Mouse (Mus musculus) left cerebral cortex, adult 8-10 months (tissue): ENCODE measurements around the gene Rasa4. TPM values are rescaled to one million over a fixed set of nuclear protein-coding genes. Genes with fewer than 3 reads are reported as not detected.
A peak's percentile ranks its signal among the peaks of the same experiment; 100 is the strongest.
"Not testable (repeated sequence)": the region's sequence is repeated elsewhere in the genome, so short reads cannot be mapped to it uniquely, and the experiment has no call there.

Experiments
- DNase-seq, 2 experiments: peaks; one replicate each; pipeline ENCODE4 v3.0.0; 2022; ENCODE audit warnings: low spot score in 2 of 2
- total RNA-seq, 4 experiments: library from RNA; stranded (reverse); gene quantifications; 2 replicates each; pipeline ENCODE4 v1.2.4; 2022

The Rasa4 gene
- 10 to 100 TPM in 1 of 4 experiments, 1 to 10 TPM in 3; 6.2 to 13.4 (median 8.0) TPM for total RNA-seq

- peak; percentile 76 to 94 for DNase-seq
Measured at GRCm38 (mm10) chr5:136083669-136084107, at the start of gene Rasa4. Gene Rasa4, plus strand, starts transcription at chr5:136083916.

- no peak for DNase-seq
Measured at GRCm38 (mm10) chr5:136034868-136035267, 48.8 kb upstream of the Rasa4 start.

DNA sequence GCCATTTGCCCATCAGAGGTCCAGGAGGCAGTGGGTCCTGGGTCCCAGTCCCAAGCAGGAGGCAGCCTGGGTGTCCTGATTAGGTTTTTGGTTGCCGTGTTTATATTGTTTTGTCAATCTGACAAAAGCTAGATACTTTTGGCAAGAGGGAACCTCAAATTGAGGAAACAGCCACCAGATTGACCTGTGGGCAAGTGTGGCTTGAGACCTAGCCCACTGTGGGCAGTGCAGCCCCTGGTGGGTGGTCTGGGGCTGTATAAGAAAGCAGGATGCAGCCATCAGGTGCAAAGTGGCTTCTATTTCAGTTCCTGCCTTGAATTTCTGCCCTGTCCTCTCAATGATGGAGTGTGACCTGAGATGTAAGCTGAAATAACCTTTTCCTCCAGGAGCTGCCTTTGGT is 48.4 kb upstream of the Rasa4 start:
- DNase-seq = no peak

DNA sequence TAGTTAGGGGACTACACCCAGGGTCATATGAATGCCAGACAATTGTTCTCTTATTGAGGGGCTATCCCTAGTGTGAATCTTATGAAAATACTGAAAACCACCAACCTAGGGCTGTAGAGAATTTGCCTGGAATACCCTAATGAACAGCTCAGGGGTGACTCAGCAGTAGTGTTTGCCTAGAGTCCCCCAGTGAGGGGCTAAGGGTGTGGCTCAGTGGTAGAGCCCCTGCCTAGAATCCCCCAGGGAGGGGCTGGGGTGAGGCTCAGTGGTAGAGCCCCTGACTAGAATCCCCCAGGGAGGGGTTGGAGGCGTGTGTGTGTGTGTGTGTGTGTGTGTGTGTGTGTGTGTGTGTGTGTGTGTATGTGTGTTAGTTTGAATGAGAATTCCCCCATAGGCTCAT is 47.0 kb upstream of the Rasa4 start:
- no peak for DNase-seq

DNA sequence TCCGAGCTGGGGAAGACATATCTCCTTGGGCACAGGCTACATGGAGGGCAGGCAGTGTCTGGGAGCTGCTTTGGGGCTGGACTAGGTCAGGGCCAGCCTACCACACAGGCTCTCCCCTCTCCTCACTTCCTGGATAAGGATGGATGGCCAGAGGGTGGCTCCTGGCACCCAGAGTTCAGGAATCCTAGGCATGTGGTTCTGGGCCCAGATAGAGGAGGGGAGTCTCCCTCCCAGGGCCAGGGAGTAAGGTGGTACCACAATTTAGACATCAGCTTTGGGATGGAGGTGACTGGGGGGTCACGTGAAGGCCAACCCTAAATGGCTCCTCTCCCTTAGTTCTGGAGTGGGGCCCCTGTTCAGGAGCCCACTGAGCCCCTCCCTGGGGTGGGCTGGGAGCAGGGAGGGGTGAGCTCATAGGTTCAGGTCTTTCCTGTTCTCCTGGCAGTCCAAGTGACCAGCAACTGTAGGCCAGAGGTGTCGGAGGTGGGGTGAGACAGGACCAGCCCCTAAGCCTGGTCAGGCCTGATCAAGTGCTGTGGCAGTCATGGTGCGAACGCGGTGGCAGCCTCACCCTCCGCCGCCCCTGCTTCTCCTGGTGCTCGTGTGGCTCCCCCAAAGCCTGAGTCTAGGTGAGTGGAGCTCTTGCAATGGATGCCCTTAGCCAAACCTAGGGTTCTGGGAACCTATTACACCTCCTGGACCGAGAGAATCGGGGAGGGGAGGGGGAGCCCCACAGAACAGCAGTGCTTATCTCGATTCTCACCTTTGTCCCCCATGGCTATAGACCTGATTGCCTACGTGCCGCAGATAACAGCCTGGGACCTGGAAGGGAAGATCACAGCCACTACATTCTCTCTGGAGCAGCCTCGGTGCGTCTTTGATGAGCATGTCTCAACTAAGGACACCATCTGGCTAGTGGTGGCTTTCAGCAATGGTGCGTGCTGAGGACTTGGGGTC is 45.2 kb upstream of the Rasa4 start, which contains the start of gene Upk3b:
Gene Upk3b (plus strand): TSS at position 239 of the 957 bp plus-strand sequence.
- no peak for DNase-seq

DNA sequence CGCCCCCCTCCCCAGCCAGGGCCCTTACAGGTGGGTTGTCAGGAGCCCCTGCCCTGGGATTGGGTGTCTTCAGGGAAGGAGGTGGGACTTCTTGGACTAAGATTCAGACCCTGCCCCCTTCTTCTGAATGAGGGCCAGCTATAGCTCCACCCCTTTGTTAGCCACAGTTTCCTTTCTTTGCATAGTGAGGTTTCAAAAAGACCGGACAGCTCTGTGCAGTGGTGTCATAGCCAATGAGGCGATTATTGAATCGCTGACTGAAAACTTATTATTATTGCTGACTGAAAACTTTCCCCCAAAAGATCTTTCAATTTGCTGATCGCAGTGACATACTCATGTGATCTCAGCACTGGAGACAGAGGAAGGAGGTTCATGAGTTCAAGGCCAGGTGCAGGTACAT is 43.5 kb upstream of the Rasa4 start:
- no peak for DNase-seq

DNA sequence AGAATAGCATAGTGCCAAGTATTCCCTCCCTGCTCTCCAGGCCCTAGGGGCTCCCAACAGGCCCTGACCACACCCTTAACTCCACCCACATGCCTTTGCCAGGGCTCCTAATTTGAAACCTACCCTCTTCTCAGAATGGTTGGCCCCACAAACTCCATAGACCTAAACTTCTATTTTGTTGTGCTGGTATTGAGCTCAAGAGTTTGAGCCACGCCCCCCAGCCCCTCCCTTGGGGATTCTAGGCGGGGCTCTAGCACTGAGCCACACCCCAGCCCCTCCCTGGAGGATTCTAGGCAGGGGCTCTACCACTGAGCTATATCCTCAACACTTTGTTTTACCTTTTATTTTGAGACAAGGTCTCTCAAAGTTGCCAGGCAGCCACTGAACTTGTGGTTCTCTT is 42.5 kb upstream of the Rasa4 start:
- no peak for DNase-seq

DNA sequence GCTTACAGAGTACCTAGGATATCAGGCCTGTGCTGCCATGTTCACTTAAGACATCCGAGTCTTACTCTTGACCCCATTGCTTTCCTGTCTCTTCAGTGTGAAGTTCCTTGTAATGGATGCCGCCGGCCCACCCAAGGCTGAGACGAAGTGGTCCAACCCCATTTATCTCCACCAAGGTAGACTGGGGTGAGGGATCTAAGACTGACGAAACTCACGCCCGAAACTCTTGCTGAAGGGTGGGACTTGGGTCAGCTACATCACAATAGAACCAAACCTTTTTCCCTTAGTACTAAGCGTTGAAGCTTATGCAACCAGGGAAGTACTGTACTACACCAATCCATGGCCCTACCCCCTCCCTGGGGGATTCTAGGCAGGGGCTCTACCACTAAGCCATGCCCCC is 42.0 kb upstream of the Rasa4 start:
- no peak for DNase-seq

- no peak for DNase-seq
Measured at GRCm38 (mm10) chr5:136044865-136045264, 38.9 kb upstream of the Rasa4 start.

GRCm38 (mm10) chr5:136045408-136045807 is 38.3 kb upstream of the Rasa4 start:
- DNase-seq = no peak

DNA sequence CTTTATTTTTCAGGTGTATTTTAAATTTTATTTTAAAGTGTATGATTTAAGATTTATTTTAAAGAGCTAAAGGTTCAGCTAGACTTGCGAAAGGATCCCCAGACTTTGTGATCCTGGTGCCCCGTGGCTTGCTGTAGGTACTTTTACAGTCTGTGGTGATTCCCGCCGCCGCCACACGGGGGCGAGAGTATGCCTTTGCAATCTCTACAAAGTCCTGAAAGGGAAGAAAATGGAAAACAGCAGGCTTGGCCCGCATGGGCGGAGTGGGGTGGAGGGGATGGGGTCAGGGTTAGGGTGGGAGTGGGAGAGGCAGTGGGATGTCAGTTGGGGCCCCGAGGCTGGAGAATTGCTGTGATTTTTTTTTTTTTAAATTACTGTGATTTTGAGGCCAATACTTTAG is 37.7 kb upstream of the Rasa4 start:
- DNase-seq = peak in 1 of 2 experiments; percentile 86

GRCm38 (mm10) chr5:136048541-136048940 is 35.2 kb upstream of the Rasa4 start:
- DNase-seq = not testable (repeated sequence)

DNA sequence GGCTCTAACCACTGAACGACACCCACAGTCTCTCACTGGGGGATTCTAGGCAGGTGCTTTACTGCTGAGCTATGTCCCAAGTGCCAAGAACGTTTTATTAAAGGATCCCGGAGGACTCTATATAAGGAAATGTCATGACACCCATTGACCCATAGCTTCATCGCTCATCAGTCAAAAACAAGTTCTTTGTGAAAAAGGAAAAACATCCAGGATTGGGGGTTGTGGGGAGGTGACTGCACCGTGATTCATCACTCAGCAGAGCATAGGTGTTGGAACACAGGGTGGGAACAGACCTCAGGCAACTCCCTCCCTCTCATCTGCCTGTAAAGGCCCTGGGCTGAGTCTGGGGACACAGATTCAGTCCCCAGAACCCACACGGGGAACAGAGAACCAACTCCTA is 33.8 kb upstream of the Rasa4 start:
- DNase-seq = no peak

- DNase-seq = peak in 1 of 2 experiments; percentile 25
Measured at GRCm38 (mm10) chr5:136051231-136052085, 32.3 kb upstream of the Rasa4 start.

GRCm38 (mm10) chr5:136052861-136053655 is 30.7 kb upstream of the Rasa4 start:
- DNase-seq = no peak

DNA sequence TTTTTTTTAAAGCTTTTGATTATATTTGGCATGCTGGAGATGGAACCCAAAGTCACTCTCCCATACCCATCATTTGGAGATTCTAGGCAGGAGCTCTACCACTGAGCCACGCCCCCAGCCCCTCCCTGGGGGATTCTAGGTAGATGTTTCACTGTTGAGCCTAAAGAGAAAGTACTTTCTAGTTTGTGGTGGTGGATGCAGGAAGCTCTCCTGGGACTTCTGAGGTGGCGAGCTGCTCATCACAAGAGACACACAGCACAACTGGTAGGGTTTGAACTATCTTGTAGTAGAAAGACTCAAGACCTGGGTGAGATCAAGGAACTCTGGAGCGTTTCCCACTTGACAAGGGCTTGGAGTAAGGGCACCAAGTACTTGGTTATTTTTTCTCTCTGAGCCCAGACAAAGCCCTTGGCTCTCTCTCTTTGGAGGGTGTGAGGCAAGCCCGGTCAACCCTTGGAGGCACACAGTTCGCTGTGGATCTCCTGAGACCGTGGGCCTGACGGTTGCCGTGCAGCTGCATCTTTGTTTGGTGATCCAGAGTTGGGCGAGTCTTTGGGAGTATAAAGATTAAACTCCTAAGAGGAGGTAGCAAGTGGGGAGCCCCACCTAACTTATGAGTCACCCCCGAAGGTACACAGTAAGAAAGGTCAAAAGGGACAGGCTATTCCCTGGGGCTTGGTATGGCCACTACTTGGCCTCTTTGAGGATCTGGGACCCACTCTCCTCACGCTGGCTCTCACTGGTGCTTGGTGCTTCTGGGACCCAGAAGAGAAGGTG is 29.2 kb upstream of the Rasa4 start, which contains the start of gene Upk3bl:
Gene Upk3bl (plus strand): TSS at position 192 of the 777 bp plus-strand sequence.
- DNase-seq = no peak

DNA sequence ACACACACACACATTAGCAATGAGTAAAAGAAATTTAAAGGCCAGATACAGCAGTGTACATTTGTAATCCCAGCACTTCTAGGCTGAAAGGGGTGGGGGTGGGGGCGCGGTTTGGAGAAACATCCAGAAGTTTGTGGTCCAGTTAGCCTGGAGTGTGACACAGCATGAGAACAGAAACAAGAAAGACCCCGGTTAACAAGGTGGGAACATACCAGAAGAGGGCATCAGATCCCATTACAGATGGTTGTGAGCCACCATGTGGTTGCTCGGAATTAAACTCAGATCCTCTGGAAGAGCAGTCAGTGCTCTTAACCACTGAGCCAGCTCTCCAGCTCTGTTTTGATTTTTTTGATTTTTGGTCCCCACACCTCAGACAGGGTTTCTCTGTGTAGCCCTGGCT is 27.7 kb upstream of the Rasa4 start:
- DNase-seq = no peak

- no peak for DNase-seq
Measured at GRCm38 (mm10) chr5:136057085-136057484, 26.6 kb upstream of the Rasa4 start.

- DNase-seq = peak; percentile 27 to 68
Measured at GRCm38 (mm10) chr5:136061567-136061966, 22.1 kb upstream of the Rasa4 start.

GRCm38 (mm10) chr5:136063920-136064319 is 19.8 kb upstream of the Rasa4 start:
- no peak for DNase-seq
